ENCODE assay signal across 8 mouse cellular contexts in the genomic region with DNA sequence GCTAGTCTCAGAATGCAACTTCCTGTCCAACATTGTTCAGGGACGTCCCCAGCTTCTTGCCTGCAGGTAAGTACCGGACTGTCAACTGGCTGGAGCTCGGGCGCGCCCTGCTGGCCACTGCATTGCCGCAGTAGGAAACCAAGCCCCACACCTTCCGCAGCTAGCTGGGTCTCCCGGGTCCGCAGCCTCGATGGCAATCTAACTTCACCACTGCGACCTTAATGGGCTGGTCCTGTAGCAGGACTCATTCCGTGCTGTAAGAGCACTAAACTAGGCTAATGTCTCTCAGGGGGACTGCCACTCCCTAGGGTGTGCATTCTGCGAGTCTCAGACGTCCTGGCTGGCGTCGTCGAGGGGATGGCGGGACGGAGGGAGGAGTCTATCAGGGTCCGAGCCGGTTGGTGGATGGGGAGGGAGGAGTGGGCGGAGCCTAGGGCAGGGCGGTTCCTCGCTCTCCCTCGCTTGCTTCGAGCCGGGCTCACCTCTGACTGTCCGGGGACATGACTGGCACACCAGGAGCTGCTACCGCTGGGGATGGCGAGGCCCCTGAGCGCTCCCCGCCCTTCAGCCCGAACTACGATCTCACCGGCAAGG. TPM values are rescaled to one million over a fixed set of nuclear protein-coding genes. Genes with fewer than 3 reads are reported as not detected.
DNase-seq lines count a peak whose midpoint lies in the region; ATAC-seq lines count a peak whose summit lies in the region.

No protein-coding gene starts in this region.

- peaks cover 4% of the 10 kb centered on the region; the same call in 1 of the 2 replicates for H3K27me3 ChIP-seq in embryonic facial prominence, embryonic 11.5 days (ENCODE audit: control insufficient read depth, insufficient read depth, low read length)
- H3K27me3 ChIP-seq in heart, embryonic 12.5 days (replicated peaks): peaks cover 42% of the 10 kb centered on the region
- peaks cover 42% of the 10 kb centered on the region for H3K27me3 ChIP-seq in kidney, embryonic 15.5 days
- peaks cover 50% of the 10 kb centered on the region for H3K27me3 ChIP-seq in neural tube, embryonic 13.5 days

- peak overlapping the region; percentile 26 for H3K4me3 ChIP-seq in embryonic facial prominence, embryonic 11.5 days (ENCODE audit: low read depth, low read length)
- peak overlapping the region; percentile 39 for H3K4me3 ChIP-seq in heart, embryonic 12.5 days
- H3K4me3 ChIP-seq in kidney, embryonic 15.5 days (replicated peaks): peak overlapping the region; percentile 40
- H3K4me3 ChIP-seq in neural tube, embryonic 13.5 days: peak overlapping the region; percentile 27

- ATAC-seq in CD4-positive, CD25-positive, alpha-beta regulatory T cell, adult 4 months: peak; percentile 81
- peak; percentile 57 for ATAC-seq in embryonic facial prominence, embryonic 11.5 days (replicated peaks; ENCODE audit: insufficient number of reproducible peaks, low FRiP score, low TSS enrichment, low read depth)
- ATAC-seq in heart, embryonic 12.5 days (ENCODE audit: insufficient number of reproducible peaks, low FRiP score): peak; percentile 81
- peak; percentile 73 for ATAC-seq in kidney, embryonic 15.5 days (replicated peaks; ENCODE audit: low FRiP score)
- peak; percentile 52 for ATAC-seq in neural tube, embryonic 13.5 days (ENCODE audit: low read depth)

- H3K4me2 ChIP-seq in embryonic facial prominence, embryonic 11.5 days (ENCODE audit: low read depth, low read length): peak overlapping the region; percentile 39
- peak overlapping the region; percentile 54 for H3K4me2 ChIP-seq in heart, embryonic 12.5 days
- peak overlapping the region; percentile 62 for H3K4me2 ChIP-seq in kidney, embryonic 15.5 days
- peak overlapping the region; percentile 44 for H3K4me2 ChIP-seq in neural tube, embryonic 13.5 days

- H3K9ac ChIP-seq in embryonic facial prominence, embryonic 11.5 days (replicated peaks; ENCODE audit: low read length): no peak overlapping the region; the same call in 1 of the 2 replicates
- H3K9ac ChIP-seq in heart, embryonic 12.5 days: no peak overlapping the region
- H3K9ac ChIP-seq in kidney, embryonic 15.5 days: 0 out of 2 replicates have a peak overlapping the region, but pooled peaks have one; percentile 27
- no peak overlapping the region for H3K9ac ChIP-seq in neural tube, embryonic 13.5 days

- no peak overlapping the region for H3K27ac ChIP-seq in embryonic facial prominence, embryonic 11.5 days (replicated peaks; ENCODE audit: low read depth, low read length)
- no peak overlapping the region for H3K27ac ChIP-seq in heart, embryonic 12.5 days (ENCODE audit: poor library complexity, severe bottlenecking)
- no peak overlapping the region for H3K27ac ChIP-seq in kidney, embryonic 15.5 days
- H3K27ac ChIP-seq in neural tube, embryonic 13.5 days (replicated peaks): no peak overlapping the region

- H3K36me3 ChIP-seq in embryonic facial prominence, embryonic 11.5 days (replicated peaks; ENCODE audit: control insufficient read depth, insufficient read depth, low read depth, low read length): no peaks in the 10 kb centered on the region
- H3K36me3 ChIP-seq in heart, embryonic 12.5 days: no peaks in the 10 kb centered on the region
- no peaks in the 10 kb centered on the region for H3K36me3 ChIP-seq in kidney, embryonic 15.5 days
- no peaks in the 10 kb centered on the region for H3K36me3 ChIP-seq in neural tube, embryonic 13.5 days

- DNase-seq in adrenal gland, postnatal 14 days: peak; percentile 87
- DNase-seq in embryonic facial prominence, embryonic 11.5 days (ENCODE audit: low spot score): peak; percentile 76
- peak; percentile 82 to 85 for DNase-seq in lung, adult 18-20 months
- DNase-seq in thymus, adult 18-20 months: peak; percentile 80 to 86

- WGBS in embryonic facial prominence, embryonic 11.5 days: under 1% methylated on average over 34 of the region's 35 CpGs
- WGBS in heart, embryonic 12.5 days: under 1% methylated on average over 35 of the region's 35 CpGs
- under 1% methylated on average over 35 of the region's 35 CpGs for WGBS in kidney, embryonic 15.5 days
- 1% methylated on average over 35 of the region's 35 CpGs for WGBS in neural tube, embryonic 13.5 days

- H3K9me3 ChIP-seq in embryonic facial prominence, embryonic 11.5 days (replicated peaks; ENCODE audit: control insufficient read depth, low read length): no peaks in the 10 kb centered on the region
- H3K9me3 ChIP-seq in heart, embryonic 12.5 days (replicated peaks): peaks cover 6% of the 10 kb centered on the region
- H3K9me3 ChIP-seq in kidney, embryonic 15.5 days (replicated peaks): no peaks in the 10 kb centered on the region
- 0 out of 2 replicates have a peak, but pooled peaks cover 4% of the 10 kb centered on the region for H3K9me3 ChIP-seq in neural tube, embryonic 13.5 days

- H3K4me1 ChIP-seq in embryonic facial prominence, embryonic 11.5 days (ENCODE audit: control insufficient read depth, insufficient read depth, low read length): no peaks in the 10 kb centered on the region; the same call in 1 of the 2 replicates
- H3K4me1 ChIP-seq in heart, embryonic 12.5 days (replicated peaks): peaks cover 27% of the 10 kb centered on the region
- H3K4me1 ChIP-seq in kidney, embryonic 15.5 days: peaks cover 50% of the 10 kb centered on the region
- peaks cover 18% of the 10 kb centered on the region for H3K4me1 ChIP-seq in neural tube, embryonic 13.5 days (replicated peaks)

RNA-seq across cellular contexts. Expression of gene Slc9a3r1, which starts 9.3 kb away (rescaled TPM):
- 100 to 1,000 TPM; 162 to 222 TPM for polyA plus RNA-seq in CD4-positive, CD25-positive, alpha-beta regulatory T cell, adult 4 months (2017; shearing (Covaris generic))
- 23.0 and 24.3 TPM in 2 replicates for total RNA-seq in adrenal gland, postnatal 14 days (2021)
- 31.3 and 36.0 TPM in 2 replicates for polyA plus RNA-seq in embryonic facial prominence, embryonic 11.5 days (2014; fragmentation: Nextera tagmentation; extraction: Ambion mirVana)
- polyA plus RNA-seq in heart, embryonic 12.5 days (2016; fragmentation: Nextera tagmentation; extraction: Ambion mirVana): 21.0 and 22.2 TPM in 2 replicates
- 123 and 127 TPM in 2 replicates for polyA plus RNA-seq in kidney, embryonic 15.5 days (2015; fragmentation: Nextera tagmentation; extraction: Ambion mirVana)
- polyA plus RNA-seq in neural tube, embryonic 13.5 days (2015; fragmentation: Nextera tagmentation; extraction: Ambion mirVana): 50.6 and 58.1 TPM in 2 replicates

RNA-seq across cellular contexts. Expression of gene Cd300lf, which starts 20.0 kb away (rescaled TPM):
- 1 to 10 TPM in 1 of 2 experiments, under 1 TPM in 1; 0.51 to 1.0 TPM for polyA plus RNA-seq in CD4-positive, CD25-positive, alpha-beta regulatory T cell, adult 4 months (2017; shearing (Covaris generic))
- total RNA-seq in adrenal gland, postnatal 14 days (2021): 0.52 and 1.4 TPM in 2 replicates
- not detected in 2 replicates for polyA plus RNA-seq in embryonic facial prominence, embryonic 11.5 days (2014; fragmentation: Nextera tagmentation; extraction: Ambion mirVana)
- 0.09 and 0.10 TPM in 2 replicates for polyA plus RNA-seq in heart, embryonic 12.5 days (2016; fragmentation: Nextera tagmentation; extraction: Ambion mirVana)
- 0.36 and 0.49 TPM in 2 replicates for polyA plus RNA-seq in kidney, embryonic 15.5 days (2015; fragmentation: Nextera tagmentation; extraction: Ambion mirVana)
- polyA plus RNA-seq in neural tube, embryonic 13.5 days (2015; fragmentation: Nextera tagmentation; extraction: Ambion mirVana): 0.14 TPM in 1 of 2 replicates, not detected in the other

RNA-seq across cellular contexts. Expression of gene Tmem104, which starts 33.5 kb away (rescaled TPM):
- 10 to 100 TPM in 1 of 2 experiments, 1 to 10 TPM in 1; 8.1 to 14.2 TPM for polyA plus RNA-seq in CD4-positive, CD25-positive, alpha-beta regulatory T cell, adult 4 months (2017; shearing (Covaris generic))
- 9.0 and 15.7 TPM in 2 replicates for total RNA-seq in adrenal gland, postnatal 14 days (2021)
- polyA plus RNA-seq in embryonic facial prominence, embryonic 11.5 days (2014; fragmentation: Nextera tagmentation; extraction: Ambion mirVana): 6.9 and 7.7 TPM in 2 replicates
- polyA plus RNA-seq in heart, embryonic 12.5 days (2016; fragmentation: Nextera tagmentation; extraction: Ambion mirVana): 8.4 TPM in 2 replicates
- 10.6 and 11.0 TPM in 2 replicates for polyA plus RNA-seq in kidney, embryonic 15.5 days (2015; fragmentation: Nextera tagmentation; extraction: Ambion mirVana)
- polyA plus RNA-seq in neural tube, embryonic 13.5 days (2015; fragmentation: Nextera tagmentation; extraction: Ambion mirVana): 11.6 and 11.8 TPM in 2 replicates

RNA-seq across cellular contexts. Expression of gene Nat9, which starts 33.9 kb away (rescaled TPM):
- 10 to 100 TPM; 12.1 to 18.1 TPM for polyA plus RNA-seq in CD4-positive, CD25-positive, alpha-beta regulatory T cell, adult 4 months (2017; shearing (Covaris generic))
- total RNA-seq in adrenal gland, postnatal 14 days (2021): 26.4 and 30.6 TPM in 2 replicates
- 15.5 and 19.5 TPM in 2 replicates for polyA plus RNA-seq in embryonic facial prominence, embryonic 11.5 days (2014; fragmentation: Nextera tagmentation; extraction: Ambion mirVana)
- 13.1 and 13.3 TPM in 2 replicates for polyA plus RNA-seq in heart, embryonic 12.5 days (2016; fragmentation: Nextera tagmentation; extraction: Ambion mirVana)
- 21.5 and 23.4 TPM in 2 replicates for polyA plus RNA-seq in kidney, embryonic 15.5 days (2015; fragmentation: Nextera tagmentation; extraction: Ambion mirVana)
- polyA plus RNA-seq in neural tube, embryonic 13.5 days (2015; fragmentation: Nextera tagmentation; extraction: Ambion mirVana): 16.3 and 24.1 TPM in 2 replicates
